Mouse (Mus musculus): ENCODE results near the gene Sez6l2. TPM values are rescaled to one million over a fixed set of nuclear protein-coding genes. Genes with fewer than 3 reads are reported as not detected.

The Sez6l2 gene
- total and polyA plus RNA-seq, 3 experiments: 42.4 to 126 (median 87.4) TPM

DNA sequence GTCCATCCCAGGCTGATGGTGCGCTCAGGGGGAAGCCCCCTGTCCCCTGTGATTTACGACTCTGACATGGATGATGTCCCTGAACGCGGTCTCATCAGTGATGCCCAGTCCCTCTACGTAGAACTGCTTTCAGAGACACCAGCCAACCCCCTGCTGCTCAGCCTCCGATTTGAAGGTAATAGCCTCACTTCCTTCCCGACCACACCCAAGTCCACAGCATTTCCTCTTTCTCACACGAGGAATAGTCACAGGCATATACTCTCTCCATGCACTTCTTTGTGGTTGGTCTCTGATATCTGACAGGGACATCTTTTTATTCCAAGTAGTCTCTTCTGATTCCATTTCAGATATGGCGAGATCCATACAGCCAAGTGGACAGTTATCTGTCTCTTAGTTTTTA, 9.4 kb downstream of the Sez6l2 start:
- DNase-seq: no peak

DNA sequence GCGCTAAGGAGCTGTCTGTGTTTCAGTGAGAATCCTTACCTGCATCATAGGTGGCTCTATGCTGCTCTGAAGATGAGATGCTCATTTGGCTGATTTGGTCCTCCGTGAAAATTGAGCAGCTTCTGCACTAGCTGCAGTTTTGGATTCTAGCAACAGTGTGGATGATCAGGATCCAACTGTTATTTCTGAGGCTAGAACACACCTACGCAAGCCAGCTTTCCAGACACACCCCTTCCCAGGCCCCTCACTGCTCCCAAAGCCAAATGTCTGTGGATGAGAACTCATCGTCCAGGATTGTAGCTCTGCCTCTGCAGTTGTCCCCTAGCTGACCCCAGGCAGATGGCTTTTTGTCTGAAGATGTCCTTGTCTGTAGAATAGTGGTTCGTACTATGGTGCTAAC, 10.7 kb downstream of the Sez6l2 start:
- no peak for DNase-seq

DNA sequence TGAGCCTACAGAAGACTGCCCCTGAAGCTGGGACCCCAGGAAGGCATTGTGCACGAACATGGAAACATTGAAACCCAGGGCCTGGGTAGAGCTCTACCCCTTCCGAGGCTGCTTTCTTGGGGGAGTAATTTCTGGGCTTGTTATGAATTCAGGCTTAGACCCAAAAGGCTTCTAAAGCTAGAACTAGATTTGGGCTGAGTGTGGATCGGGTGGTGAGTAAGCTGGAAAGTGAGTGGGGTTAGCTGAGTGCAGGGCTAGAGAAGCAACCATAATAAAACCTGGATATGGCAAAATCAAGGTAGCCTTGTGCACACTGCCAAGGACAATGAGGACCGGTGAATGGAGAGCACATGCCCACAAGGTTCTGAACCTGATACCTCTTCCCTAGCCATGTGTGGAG, 11.6 kb downstream of the Sez6l2 start:
- no peak for DNase-seq

DNA sequence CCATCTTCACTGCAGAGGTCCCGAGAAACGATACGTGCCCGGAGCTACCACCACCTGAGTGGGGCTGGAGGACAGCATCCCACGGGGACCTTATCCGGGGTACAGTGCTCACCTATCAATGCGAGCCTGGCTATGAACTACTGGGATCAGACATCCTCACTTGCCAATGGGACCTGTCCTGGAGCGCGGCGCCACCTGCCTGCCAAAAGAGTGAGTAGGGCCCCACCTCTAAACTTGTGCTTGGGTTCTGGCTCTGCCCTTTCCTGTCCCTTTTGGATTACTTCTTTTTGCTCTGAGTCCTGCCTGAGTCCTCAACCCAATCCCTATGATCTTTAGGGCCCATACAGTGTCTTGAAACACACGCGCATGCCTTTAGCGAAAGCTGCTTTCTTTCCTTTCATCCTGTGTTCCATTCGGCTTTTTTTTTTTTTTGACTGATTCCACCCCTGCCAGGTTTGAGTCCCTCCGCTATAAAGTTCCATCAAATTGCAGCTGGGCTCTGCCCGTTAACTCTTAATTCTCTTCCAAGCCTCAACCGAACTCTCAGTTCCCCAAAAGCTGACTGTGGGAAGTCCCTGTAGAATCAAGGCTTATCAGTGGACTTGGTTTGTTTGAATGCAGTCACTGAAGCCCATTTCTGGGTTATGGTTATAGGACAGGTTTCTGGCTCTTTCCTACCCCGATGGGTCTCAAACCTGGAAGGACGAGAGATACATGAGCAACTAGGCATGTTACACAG, 13.4 kb downstream of the Sez6l2 start:
- peak; percentile 52 for DNase-seq

DNA sequence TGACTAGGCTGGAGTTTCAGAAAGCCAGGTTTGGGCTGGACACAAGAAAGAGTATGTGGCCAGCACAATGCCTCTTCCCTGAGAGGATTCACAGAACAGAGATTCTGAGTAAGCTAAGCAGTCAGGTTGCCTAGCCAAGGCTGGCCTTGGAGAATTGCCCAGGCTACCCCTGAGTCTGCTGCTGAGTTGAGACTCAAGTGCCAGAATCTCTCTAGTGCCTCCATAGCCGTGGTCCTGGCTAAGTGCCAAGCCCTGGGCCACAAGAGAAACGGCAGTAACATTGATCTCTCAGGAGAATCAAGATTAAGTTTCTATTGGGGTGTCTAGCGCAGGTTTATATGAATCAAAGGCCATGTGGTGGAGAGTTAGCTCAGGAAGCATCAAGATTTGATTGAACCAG, 15.2 kb downstream of the Sez6l2 start:
- no peak for DNase-seq

DNA sequence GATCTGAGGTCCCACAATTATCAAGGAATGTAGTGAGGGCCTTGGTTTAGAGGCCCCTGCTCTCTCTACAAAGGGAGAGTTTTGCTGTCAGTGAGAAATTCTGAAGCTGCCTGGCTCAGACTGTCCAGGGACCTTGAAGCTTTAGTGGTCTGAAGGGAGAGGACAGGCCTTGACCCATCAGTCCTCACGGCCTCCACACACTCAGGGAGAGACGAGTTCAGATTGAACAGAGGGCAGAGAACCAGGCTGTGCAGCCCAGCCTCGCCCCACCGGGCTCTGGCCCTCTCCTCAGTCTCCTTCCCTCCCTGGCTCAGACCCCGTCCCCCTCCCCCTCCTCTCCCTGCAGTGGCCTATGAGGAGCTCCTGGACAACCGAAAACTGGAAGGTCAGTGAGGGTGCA, 17.0 kb downstream of the Sez6l2 start:
- DNase-seq: peak; percentile 79

DNA sequence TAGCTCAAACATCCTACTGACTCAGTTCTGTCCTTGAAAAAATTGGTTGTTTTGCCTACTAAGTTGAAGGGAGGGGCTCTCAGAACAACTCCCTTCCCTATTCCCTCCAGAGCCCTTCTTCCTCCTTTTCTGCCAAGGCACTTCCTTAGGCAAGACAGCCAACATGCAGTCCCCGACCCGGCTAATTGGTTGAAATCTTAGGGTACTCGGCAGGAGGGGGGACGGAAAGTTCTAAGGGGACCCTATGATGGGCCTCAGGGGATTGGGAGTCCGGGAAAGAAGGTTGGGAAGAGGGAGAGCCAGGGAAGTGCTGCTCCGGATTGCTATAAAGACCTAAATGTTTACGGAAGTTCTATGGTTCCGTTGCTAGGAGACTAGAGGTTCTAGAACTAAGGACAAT, 25.1 kb downstream of the Sez6l2 start:
- no peak for DNase-seq

DNA sequence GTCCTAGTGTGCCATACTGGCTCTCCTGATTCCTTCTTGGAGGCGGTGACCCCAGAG, 25.4 kb downstream of the Sez6l2 start, which contains the start of gene Cdipt:
Gene Cdipt (plus strand): TSS at position 22 of the 57 bp plus-strand sequence.
- no peak for DNase-seq

DNA sequence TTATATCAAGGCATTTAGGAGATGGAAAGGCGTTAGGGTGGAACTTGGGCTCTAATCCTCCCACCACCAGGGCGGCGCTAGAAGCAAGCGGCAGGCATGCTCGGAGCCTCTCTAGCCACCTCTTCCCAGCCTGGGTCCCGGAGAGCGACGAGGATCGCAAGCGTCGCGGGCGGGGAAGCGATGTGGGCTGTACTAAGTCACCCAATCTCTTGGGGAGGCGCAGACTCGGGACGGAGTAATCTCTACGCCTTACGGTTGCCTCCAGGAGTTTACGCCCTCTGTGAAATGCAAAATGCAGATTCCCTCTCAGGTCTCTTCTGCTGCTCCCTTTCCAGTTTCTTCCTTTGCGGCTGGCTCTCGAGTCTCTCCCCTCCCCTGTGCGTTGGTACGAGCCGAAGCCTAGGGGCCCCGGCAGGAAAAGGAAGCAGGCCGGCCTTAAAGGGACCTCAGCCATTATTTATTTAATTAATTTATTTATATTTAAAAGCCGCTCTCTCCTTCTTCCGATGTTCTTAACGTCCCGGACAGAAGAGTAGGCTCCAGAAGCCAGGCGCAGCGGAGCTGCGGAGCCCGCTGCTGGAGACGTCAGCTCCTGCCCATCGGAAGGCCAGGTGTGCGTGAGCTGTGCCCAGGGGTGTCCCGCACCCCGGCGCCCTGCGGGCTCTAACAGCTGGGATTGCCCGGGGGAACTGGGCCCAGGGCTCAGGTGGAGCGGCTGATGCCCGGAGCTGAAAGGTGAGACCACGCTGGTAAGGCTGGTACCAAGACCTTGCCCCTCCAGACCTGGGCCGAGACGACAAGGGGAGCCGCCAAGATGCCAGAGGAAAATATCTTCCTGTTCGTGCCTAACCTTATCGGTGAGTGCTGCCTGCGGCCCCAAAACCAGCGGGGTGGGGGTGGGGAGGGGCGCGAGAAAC, 25.8 kb downstream of the Sez6l2 start, which contains the start of gene Cdiptos:
Gene Cdiptos (minus strand): TSS at position 149 of the 917 bp plus-strand sequence.
- DNase-seq: peak; percentile 96

DNA sequence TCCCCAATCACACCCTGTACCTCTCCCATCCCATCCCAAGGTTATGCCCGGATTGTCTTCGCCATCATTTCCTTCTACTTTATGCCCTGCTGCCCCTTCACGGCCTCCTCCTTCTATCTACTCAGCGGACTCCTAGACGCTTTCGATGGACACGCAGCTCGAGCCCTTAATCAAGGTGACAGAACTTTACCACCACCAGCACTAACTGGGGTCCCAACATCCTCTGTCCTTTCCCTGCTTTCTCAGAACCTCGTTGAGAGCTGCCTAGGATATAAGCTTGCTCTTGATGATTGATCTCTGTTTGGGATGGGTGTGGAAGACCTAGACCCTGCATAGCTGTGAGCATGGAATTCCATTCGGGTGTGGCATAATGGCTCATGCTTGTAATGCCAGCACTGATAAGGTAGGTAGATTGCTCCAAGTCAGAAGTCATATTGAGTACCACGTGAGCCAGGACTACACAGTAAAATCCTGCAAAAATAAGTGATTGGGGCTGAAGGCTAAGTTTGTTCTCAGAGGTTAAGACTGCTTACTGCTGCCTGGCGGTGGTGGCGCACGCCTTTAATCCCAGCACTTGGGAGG, 26.6 kb downstream of the Sez6l2 start:
- DNase-seq: peak; percentile 39

DNA sequence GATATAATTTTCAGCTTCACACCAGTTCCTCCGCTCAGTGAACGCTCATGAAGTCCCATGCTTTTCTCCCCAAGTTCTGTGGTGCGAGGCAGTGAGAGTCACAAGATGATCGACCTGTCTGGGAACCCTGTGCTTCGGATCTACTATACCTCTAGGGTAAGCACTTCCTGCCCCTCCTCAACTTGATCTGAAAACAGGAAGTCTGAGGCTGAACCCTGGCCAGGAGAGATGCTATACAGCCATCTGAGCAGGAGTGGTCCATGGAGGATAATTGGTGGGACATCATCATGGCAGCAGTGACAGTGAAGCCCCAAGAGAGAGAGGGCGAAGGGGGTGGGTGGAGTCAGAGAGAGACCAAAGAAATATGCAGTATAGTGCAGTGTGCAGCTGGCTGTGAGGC, 28.5 kb downstream of the Sez6l2 start:
- no peak for DNase-seq

DNA sequence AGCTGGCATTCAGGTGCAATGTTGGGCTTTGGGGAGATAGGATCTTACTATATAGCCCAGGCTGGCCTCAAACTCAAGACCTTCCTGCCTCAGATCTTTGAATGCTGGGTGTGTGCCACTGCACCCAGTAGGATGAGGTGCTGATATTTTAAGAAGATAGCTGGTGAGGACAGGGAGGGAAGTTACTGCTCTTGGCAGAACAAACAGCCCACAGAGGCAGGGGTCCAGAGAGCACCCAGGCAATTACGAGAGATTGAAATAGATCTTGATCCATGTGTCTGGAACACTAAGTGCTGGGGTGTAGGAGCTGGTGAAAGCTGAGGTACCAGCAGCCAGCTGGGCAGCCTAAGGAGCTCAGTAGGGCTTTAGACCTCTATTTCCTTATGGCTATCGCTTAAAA, 31.2 kb downstream of the Sez6l2 start:
- DNase-seq: no peak

DNA sequence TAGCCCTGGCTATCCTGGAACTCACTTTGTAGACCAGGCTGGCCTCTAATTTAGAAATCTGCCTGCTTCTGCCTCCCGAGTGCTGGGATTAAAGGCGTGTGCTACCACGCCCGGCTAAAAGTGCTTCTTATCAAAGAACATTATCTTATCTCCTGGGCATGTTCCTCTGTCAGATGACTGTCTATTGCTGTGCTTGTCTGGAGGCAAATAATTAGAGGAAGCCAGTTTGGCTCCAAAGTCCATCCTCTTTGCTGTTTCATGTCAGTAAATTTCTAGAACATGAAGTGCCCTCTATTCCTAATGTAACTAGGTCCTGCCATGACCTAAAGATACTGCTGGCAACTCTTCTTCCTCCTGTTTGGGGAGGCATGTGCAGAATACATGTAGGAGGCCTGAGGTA, 31.7 kb downstream of the Sez6l2 start:
- DNase-seq: no peak

DNA sequence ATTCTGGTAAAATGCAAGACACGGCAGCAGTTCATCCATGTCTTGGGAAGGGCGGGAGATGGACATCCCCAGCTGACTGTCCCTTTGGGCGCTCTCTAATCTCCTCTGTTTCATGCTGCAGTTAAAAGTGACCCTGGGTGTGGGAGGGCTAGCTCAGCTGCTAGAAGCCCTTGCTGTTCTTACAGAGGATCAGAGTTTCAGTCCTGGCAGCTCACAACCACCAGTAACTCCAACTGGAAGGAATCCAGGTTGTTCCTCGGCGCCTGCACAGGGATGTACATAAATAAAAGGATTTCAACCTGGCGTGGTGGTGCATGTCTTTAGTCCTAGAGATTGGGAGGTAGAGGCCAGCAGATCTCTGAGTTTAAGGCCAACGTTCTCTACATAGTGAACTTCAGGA, 32.8 kb downstream of the Sez6l2 start:
- no peak for DNase-seq

DNA sequence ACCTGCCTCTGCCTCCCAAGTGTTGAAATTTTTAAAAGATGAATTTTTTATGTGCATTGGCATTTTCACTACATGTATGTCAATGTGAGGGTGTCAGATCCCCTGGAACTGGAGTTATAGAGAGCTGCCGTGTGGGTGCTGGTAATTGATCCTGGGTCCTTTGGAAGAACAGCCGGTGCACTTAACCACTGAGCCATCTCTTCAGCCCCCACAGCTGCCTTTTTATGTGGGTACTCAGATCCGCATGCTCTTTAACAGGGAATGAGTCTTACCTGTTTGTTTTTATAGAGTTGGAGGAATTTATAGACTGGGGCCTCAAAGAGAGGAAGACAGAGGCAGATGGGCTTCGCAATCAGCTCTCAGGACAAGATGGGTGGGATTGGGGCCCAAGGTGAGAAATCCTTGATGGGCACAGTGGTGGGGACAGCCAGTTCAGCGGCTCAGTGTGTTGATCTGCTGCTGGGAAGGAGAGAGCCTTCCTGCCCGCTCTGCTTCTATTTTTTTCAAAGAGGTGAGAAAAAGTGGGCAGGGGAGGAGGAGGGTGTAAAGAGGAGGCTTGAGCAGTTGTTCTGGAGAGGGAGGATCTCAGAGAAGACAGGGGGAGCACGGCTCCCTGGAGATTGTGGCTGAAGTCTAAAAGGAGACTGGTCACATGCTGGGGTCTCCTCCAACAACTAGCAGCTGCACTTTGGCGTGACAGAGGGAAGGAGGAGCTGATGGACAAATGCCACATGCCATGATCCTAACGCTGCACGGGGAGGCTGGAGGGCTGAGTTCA, 34.5 kb downstream of the Sez6l2 start:
- no peak for DNase-seq

DNA sequence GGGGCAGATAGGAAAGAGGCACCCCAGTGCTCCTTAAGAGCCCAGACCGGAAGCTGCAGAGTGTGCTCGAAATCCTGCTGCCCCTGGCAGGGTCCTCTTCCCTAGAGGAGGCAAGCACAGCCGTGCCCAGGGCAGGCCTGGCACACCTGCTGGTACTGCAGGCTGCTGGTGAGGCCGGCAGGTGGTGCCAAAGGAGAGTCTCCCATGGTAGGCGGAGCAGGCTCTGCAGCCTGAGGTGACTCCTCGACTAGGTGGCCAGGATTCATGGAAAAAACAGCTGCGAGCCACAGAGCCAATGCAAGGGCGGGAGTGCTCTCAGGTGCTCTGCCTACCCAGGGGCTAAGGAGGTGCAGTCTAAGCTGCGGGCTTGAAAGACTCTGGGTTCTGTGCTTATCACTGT, 36.0 kb downstream of the Sez6l2 start:
- DNase-seq: peak; percentile 36

DNA sequence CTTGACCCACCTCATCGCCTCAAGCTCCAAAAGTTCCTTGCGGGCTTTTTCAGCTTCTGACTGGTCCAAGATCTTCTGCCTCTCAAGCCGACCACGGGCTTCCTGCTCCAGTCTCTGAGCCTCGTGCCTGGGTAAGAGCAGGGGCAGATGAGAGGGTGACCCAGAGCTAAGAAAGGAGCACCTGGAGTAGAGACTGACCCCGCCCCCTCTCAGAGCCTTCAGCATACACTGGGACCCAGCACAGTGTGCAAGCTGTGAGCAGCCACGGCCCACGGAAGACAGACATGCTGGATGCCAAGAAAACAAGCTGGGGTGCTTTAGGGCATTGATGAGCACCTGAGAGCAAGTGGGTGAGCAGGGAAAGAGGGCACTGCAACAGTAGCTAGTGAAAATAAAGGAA, 38.5 kb downstream of the Sez6l2 start:
- no peak for DNase-seq

DNA sequence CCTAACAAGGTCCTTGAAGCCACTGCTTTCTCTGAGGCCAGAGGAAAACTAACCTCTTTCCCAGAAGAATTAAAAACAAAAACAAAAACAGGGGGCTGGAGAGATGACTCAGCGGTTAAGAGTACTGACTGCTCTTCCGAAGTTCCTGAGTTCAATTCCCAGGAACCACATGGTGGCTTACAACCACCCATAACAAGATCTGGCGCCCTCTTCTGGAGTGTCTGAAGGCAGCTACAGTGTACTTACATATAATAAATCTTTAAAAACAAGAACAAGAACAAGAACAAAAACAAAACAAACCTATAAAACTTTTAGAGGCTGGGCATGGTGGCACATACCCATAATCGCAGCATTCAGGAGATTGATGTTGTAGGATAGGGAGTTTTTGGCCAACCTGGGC, 46.1 kb downstream of the Sez6l2 start:
- DNase-seq: no peak

DNA sequence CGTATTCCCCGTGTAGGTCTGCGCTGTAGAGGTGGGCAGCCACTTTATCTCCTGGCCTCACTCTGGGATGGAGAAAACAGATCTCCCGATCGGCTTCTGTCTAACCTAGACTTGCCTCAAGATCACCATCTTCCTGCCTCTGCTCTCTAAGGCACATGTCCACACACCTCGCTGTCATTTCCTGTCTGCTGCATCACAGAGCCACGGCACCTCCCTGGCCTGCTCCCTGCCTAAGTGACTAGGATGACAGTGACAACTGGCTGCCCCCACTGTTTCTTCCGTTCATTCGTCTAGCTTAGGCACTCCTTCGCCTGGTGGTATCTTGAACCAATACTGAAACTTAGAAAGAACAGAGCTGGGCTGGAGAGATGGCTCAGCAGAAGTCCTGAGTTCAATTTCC, 49.2 kb downstream of the Sez6l2 start:
- no peak for DNase-seq

DNA sequence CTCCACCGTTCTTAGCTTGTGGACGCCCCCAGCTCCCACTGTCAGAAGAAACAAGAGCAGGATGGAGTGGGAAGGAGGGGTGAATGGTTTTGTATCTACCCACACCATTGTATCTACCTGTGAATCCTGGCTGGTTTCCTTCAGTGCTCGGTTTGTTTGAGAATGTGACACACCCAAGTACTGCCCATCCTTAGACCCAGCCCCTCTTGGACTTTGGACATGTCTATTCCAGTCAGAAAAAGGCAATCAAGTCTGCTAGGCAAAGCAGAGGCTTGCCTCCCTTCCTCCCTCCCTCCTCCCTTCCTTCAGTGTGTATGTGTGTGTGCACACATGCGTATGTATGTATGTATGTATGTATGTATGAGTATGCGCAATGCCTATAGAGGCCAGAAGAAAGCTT, 53.3 kb downstream of the Sez6l2 start:
- no peak for DNase-seq

DNA sequence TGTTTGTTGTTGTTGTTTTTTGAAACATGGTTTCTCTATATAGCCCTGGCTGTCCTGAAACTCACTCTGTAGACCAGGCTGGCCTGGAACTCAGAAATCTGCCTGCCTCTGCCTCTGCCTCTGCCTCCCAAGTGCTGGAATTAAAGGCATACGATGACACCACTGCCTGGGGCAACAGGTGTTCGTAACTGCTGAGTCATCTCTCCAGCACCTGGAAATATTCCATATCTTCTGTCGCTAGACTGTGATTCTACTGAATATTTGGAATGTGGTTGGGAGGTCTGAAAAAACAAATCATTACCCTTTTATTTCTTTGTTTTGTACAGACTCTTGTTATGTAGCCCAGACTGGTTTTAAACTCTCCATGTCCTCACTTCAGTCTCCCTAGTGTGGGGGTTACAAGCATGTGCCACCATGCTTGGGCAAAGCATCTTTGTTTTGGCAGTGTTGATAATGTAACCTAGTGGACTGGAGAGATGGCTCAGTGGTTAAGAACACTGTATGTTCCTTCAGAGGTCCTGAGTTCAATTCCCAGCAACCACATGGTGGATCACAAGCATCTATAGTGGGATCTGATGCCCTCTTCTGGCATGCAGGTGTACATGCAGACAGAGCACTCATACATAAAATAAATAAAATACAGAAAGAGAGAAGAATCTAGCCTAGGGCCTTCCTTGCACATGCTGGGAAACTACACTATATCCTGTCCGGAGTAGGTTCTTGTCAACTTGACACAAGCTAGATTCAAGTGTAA, 53.9 kb downstream of the Sez6l2 start:
- no peak for DNase-seq

Data from adrenal gland, adult 2 months (tissue).